Mouse (Mus musculus) T-helper 2 cell (primary cell): ENCODE measurements around the gene Mccc1.

ENCODE experiments used
- in situ Hi-C: fragments of 300-600 bp; cut with MboI, MseI; formaldehyde crosslinking; loops from one replicate; pipeline ENCODE4 v1.15.1; 2025; ENCODE audit warnings: high pct_unique_total_duplicates

The Mccc1 gene

DNA sequence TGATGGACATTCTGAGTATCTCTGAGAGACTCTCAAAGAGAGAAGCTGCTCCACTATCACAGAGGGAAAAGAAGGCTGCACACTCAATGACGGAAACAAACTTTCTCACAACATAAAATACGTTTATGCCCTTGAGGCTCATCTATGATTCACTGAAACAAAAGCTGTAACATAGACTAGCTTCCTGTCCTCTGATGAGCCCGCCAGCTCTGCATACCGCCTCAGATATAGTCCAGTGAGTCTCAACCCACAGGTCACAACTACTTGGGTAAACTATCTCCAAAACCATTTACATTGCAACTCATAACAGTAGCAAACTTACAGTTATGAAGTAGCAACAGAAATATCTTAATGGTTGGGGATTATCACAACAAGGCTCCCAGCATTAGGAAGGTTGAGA is 78.0 kb downstream of the Mccc1 start:
- in situ Hi-C loops, result no loop called here

DNA sequence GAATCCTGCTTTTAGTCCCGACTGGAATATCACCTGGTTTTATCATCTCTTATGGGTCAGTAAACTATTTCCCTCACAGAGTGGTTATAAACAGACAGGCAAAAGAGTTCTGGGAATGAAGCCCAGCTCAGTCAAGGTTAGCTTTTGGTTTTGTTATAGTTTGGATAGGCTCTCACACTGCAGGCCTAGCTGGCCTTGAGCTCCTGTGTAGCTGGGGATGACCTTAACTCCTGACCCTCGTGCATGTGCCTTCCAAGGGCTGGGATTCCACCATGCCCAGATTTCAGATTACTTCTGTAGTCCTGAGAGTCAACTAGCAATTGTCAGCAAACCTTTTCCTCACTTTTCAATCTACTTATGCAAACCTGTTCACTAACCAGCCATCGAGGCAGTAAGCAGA is 82.2 kb downstream of the Mccc1 start:
- in situ Hi-C loops, result no loop called here
